ENCODE assay signal across 17 mouse cellular contexts in genomic region chr3:123053192-123053938, GRCm38 (mm10). TPM values are rescaled to one million over a fixed set of nuclear protein-coding genes. Genes with fewer than 3 reads are reported as not detected.
DNase-seq lines count a peak whose midpoint lies in the region; ATAC-seq and TF ChIP-seq lines count a peak whose summit lies in the region.
"Had no signal": no experiment of that assay in that cellular context is flagged by ENCODE, and none has a peak within 500 bp of the region (broad histone marks: within the 10 kb centered on the region; RNA-seq: fewer than 3 reads in every experiment).

No protein-coding gene starts in this region.

- peak; percentile 43; the same call in 1 of the 2 replicates for ATAC-seq in lung, embryonic 14.5 days (ENCODE audit: insufficient read depth)
- 0 out of 2 replicates have a peak, but pooled peaks have one; percentile 23 for ATAC-seq in neutrophil, adult 5-6 weeks (ENCODE audit: extremely low read depth, insufficient number of reproducible peaks, low FRiP score, poor library complexity, severe bottlenecking)
- ATAC-seq: forebrain, embryonic 14.5 days had no signal

- peak overlapping the region; percentile 12; the same call in 1 of the 2 replicates for H3K27ac ChIP-seq in lung, embryonic 14.5 days (ENCODE audit: low read depth)
- H3K27ac ChIP-seq: gastrocnemius, adult 2 months; heart, embryonic 10.5 days had no signal

- H3K4me2 ChIP-seq in lung, embryonic 14.5 days: no peak overlapping the region

- WGBS in lung, embryonic 14.5 days: 49% methylated on average over 8 of the region's 8 CpGs

- no peak for TF ChIP-seq CTCF in lung, embryonic 14.5 days (IDR thresholded peaks at IDR 0.05; ENCODE audit: low read depth)

- no peaks in the 10 kb centered on the region for H3K27me3 ChIP-seq in lung, embryonic 14.5 days (ENCODE audit: insufficient read depth, low read length)
- H3K27me3 ChIP-seq: megakaryocyte, embryonic 14.5 days had no signal

- intact Hi-C loops in left cerebral cortex, postnatal 25 days (cut with DNase I): no loop called here

- H3K4me3 ChIP-seq in lung, embryonic 14.5 days (ENCODE audit: low read depth, low read length): no peak overlapping the region
- H3K4me3 ChIP-seq: gastrocnemius, adult 2 months; heart, embryonic 10.5 days; megakaryocyte, embryonic 14.5 days had no signal

- H3K36me3 ChIP-seq in lung, embryonic 14.5 days (ENCODE audit: insufficient read depth): no peaks in the 10 kb centered on the region
- H3K36me3 ChIP-seq: heart, embryonic 10.5 days had no signal

- no peak overlapping the region for H3K9ac ChIP-seq in lung, embryonic 14.5 days

- no peaks in the 10 kb centered on the region for H3K4me1 ChIP-seq in lung, embryonic 14.5 days (ENCODE audit: insufficient read depth)
- H3K4me1 ChIP-seq: heart, embryonic 10.5 days; megakaryocyte, embryonic 14.5 days had no signal

- H3K9me3 ChIP-seq in lung, embryonic 14.5 days (ENCODE audit: low read depth, low read length): no peaks in the 10 kb centered on the region
- H3K9me3 ChIP-seq: heart, embryonic 10.5 days had no signal

- DNase-seq in lung, embryonic 14.5 days: no peak
- DNase-seq in lung, adult 18-20 months: no peak
- peak; percentile 51 for DNase-seq in Muller cell, postnatal 12 days (ENCODE audit: inconsistent ontology term)
- DNase-seq in fibroblast of lung, adult 2 months (ENCODE audit: low read depth): peak; percentile 40
- DNase-seq in MN1 (ENCODE audit: low spot score): no peak
- DNase-seq in left cerebral cortex, postnatal 25 days (ENCODE audit: low spot score in 2 of 2): no peak
- DNase-seq in ovary, adult 18-20 months (ENCODE audit: low spot score): no peak
- DNase-seq: adrenal gland, postnatal 36 days; cerebellum, postnatal 25 days; gastrocnemius, adult 2 months; heart, postnatal 4 days had no signal

RNA-seq across cellular contexts. Expression of gene Myoz2, which starts 18.6 kb away (rescaled TPM):
- polyA plus RNA-seq in lung, embryonic 14.5 days (2014; fragmentation: Nextera tagmentation; extraction: Ambion mirVana): 0.17 and 1.2 TPM in 2 replicates
- total RNA-seq in neutrophil, adult 5-6 weeks (2017): not detected in 2 replicates
- under 1 TPM in 1 of 2 experiments, not detected in 1; 0.27 TPM for total RNA-seq in left cerebral cortex, postnatal 25 days (2021)
- polyA plus RNA-seq: forebrain, embryonic 14.5 days; spleen, adult 2 months; thymus, postnatal 0 days had no signal

Comparison
In these comparisons a context has a peak if more than half of its experiments do, and no peak if none do; other contexts are left out.
1. DNase-seq: peak in Muller cell, postnatal 12 days (single experiment) and fibroblast of lung, adult 2 months (single experiment); none in lung, embryonic 14.5 days (single experiment), lung, adult 18-20 months (0 of 2), MN1 (single experiment), left cerebral cortex, postnatal 25 days (0 of 2) and ovary, adult 18-20 months (single experiment).